Mouse (Mus musculus) neural tube, embryonic 14.5 days (tissue): ENCODE measurements around the gene Edf1. TPM values are rescaled to one million over a fixed set of nuclear protein-coding genes. Genes with fewer than 3 reads are reported as not detected.
A peak's percentile ranks its signal among the peaks of the same experiment; 100 is the strongest.
"Not testable (repeated sequence)": the region's sequence is repeated elsewhere in the genome, so short reads cannot be mapped to it uniquely, and the experiment has no call there.

Experiments
- ATAC-seq: fragments of 200-750 bp; cut with Nextera tagmentation; 2 replicates; pipeline ENCODE4 v1.8.0; 2017; ENCODE audit warnings: low read depth, mild to moderate bottlenecking, moderate TSS enrichment, moderate library complexity
- H3K27ac ChIP-seq: fragments of 300-500 bp; sonication (generic); 2 replicates; pipeline ENCODE4 v1.5.1; 2014; ENCODE audit warnings: low read depth, mild to moderate bottlenecking, control low read depth, low read length, moderate library complexity, mixed read lengths
- H3K27me3 ChIP-seq: fragments of 300-500 bp; sonication (generic); 2 replicates; pipeline ENCODE4 v1.6.1; 2014; ENCODE audit warnings: low read length; ENCODE audit not compliant: control insufficient read depth, insufficient read depth
- H3K36me3 ChIP-seq: fragments of 300-500 bp; sonication (generic); 2 replicates; pipeline ENCODE4 v1.6.1; 2014; ENCODE audit warnings: low read length, mixed read lengths; ENCODE audit not compliant: control insufficient read depth, insufficient read depth
- H3K4me1 ChIP-seq: fragments of 300-500 bp; sonication (generic); 2 replicates; pipeline ENCODE4 v1.6.1; 2014; ENCODE audit warnings: low read length; ENCODE audit not compliant: control insufficient read depth, insufficient read depth
- H3K4me2 ChIP-seq: fragments of 300-500 bp; sonication (generic); 2 replicates; pipeline ENCODE4 v1.6.1; 2014; ENCODE audit warnings: mild to moderate bottlenecking, low read depth, low read length, control low read depth
- H3K4me3 ChIP-seq: fragments of 300-500 bp; sonication (generic); 2 replicates; pipeline ENCODE4 v1.5.1; 2014; ENCODE audit warnings: low read depth, low read length, control low read depth, mixed read lengths
- H3K9ac ChIP-seq: fragments of 300-500 bp; sonication (generic); replicated peaks from 2 replicates; pipeline ENCODE4 v1.6.1; 2014; ENCODE audit warnings: low read depth, mild to moderate bottlenecking, control low read depth, low read length, mixed read lengths
- H3K9me3 ChIP-seq: fragments of 300-500 bp; sonication (generic); 2 replicates; pipeline ENCODE4 v1.6.1; 2016; ENCODE audit warnings: low read length; ENCODE audit not compliant: control insufficient read depth
- WGBS: fragments of 180-500 bp; shearing (Covaris S2); extraction: QIAGEN DNeasy Blood & Tissue Kit; methylation state at CpG from one replicate; pipeline ENCODE4 v1.1.7; 2014; 5-methylcytosine and 5-hydroxymethylcytosine counted together
- polyA plus RNA-seq: library from polyadenylated mRNA; unstranded; fragments of >200 nt; fragmentation: Nextera tagmentation; extraction: Ambion mirVana; gene quantifications from 2 replicates; pipeline ENCODE4 v1.2.1, GENCODE M21; 2014

Gene Edf1
- polyA plus RNA-seq, 1 experiment from 2014 or later: 373 TPM

DNA sequence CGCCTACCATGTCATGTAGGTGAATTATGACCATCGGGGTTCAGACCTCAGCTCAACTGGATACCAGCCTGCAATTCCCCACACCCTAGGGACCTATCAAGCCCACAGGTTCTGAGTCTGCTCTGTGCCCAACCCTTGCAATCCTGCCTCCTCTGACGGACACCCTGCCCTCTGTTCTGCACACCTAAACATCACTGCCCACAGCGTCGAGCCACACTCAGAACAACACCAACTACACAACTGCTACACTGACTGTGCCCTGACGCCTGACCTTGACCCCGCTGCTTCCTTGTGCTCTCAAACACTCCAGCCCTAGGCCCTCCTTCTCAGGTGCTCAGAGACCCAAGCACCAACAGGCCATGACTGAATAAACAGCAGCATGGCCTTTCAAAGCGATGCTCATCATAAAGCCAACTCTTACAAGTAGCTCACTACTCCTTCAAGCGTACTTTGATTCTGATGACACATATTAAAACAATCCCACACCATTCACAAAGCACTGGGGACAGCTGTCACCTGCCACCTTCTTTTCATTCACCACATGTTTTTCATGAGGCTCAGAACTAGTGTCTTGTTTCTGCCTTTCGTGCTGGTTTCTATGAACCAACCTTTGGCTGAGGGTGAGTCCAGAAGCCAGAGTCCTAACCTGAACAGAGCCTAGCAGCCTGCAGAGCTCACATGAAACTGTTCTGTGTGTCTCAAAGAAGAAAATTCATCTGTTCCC is 15.8 kb upstream of the Edf1 start:
- ATAC-seq: no peak
- Histone ChIP-seq H3K9me3 (no peaks in the 10 kb centered on the region), H3K4me2 (no peak overlapping the region), H3K36me3 (no peaks in the 10 kb centered on the region), H3K4me3 (no peak overlapping the region), H3K27me3 (no peaks in the 10 kb centered on the region), H3K9ac (no peak overlapping the region), H3K27ac (no peak overlapping the region), H3K4me1 (0 out of 2 replicates have a peak, but pooled peaks cover 5% of the 10 kb centered on the region)
- 81% methylated on average over 10 of the region's 10 CpGs for WGBS

DNA sequence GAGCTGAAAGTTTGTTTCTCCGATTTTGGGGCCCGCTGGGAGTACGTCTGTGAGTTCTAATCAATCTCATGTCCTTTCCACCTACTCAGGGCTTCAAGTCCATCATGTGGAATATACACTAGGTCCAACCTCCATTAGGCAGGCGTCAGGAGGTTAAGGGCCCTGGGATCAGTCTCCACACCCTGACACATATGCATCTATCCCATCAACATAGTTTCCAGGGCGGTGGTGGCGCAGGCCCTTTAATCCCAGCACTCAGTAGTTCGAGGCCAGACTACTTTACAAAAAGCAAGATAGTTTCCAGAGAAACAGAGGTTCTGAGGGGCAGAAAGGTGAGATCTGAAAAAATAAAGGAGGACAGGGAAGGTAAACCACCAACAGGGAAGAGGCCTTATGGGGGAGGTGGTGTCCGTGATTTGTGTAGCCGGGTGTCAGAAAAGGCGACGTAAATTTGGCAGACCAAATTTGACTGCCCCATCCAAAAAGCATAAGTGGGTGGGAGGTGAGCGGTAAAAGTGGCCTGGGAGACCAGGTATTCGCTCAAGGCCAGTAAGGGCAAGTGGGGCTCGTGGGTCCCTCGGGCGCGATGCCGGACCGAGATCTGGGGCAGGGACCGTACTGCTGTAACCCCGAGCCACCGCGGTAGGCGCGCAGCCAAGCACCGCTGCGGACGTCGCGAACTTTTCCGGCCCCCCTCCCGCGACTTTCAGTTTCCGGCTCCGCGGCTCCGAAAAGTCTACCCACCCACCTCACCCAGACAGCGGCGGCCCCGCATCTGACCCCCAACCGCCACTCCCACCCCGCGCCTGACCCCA is 11.4 kb upstream of the Edf1 start:
- Histone ChIP-seq H3K27ac (no peak overlapping the region), H3K27me3 (no peaks in the 10 kb centered on the region), H3K4me3 (peak overlapping the region; percentile 53), H3K4me2 (peak overlapping the region; percentile 58), H3K9me3 (no peaks in the 10 kb centered on the region), H3K4me1 (0 out of 2 replicates have a peak, but pooled peaks cover 8% of the 10 kb centered on the region), H3K36me3 (no peaks in the 10 kb centered on the region), H3K9ac (peak overlapping the region; percentile 52)
- WGBS: 10% methylated on average over 43 of the region's 43 CpGs
- ATAC-seq: peak; percentile 68

GRCm38 (mm10) chr2:25546811-25547491 is 10.7 kb upstream of the Edf1 start, which contains the start of gene Traf2:
Gene Traf2 (minus strand): TSS chr2:25546940.
- Histone ChIP-seq H3K4me1 (0 out of 2 replicates have a peak, but pooled peaks cover 8% of the 10 kb centered on the region), H3K4me3 (peak within 1 kb of the TSS; percentile 53), H3K4me2 (peak within 1 kb of the TSS; percentile 58), H3K36me3 (no peaks in the 10 kb centered on the region), H3K27me3 (no peaks in the 10 kb centered on the region), H3K9me3 (no peaks in the 10 kb centered on the region), H3K9ac (peak within 1 kb of the TSS; percentile 52), H3K27ac (no peak within 1 kb of the TSS)
- peak; percentile 99 for ATAC-seq
- 4% methylated on average over 48 of the region's 48 CpGs for WGBS

DNA sequence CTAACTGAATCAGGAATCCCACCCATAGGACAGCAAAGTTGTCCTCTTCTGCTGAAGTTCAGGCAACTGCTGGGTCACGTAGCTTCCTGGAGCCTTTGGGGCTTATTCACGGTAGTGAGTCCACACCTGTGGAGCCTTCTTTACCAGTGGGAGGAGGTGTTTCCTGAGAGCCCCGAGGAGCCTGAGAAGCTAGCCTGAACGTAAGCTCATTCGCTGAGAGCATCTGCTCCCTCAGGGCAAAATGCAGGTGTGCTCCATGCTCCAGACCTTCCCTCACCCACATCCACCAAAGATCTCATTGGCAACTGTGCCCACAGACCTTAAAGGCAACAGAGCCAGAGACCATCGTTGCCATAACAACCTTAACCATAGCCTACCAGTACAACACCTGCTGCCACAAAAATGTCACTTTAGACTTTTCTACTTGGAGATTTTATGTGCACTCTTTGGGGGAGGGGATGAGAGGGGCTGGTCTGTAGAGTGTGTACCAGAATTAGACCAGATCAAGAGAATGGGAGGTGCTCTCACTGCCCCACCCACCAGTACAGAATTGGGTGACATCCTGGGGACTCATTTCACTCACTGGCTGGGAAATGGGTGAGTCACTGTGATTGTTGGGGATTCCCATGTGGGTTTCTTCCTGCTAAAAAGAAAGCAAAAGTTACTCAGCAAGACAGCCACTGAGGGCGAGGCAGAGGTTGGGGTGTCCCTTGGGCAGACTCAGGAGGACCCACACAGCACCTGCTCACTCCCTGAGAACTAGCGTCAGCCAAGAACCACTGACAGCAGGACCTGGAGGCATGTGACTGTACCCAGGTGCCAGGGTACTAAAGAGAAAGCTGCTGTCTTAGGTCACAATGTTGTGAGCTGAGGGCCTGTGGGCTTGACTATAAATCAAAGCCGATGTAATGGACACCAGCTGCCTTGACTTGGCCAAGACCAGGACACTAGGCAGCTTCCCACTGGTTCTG is 8.3 kb upstream of the Edf1 start:
- 0 out of 2 replicates have a peak, but pooled peaks cover 8% of the 10 kb centered on the region for H3K4me1 ChIP-seq
- no peak overlapping the region for H3K27ac ChIP-seq
- H3K36me3 ChIP-seq: no peaks in the 10 kb centered on the region
- H3K27me3 ChIP-seq: no peaks in the 10 kb centered on the region
- H3K9me3 ChIP-seq: no peaks in the 10 kb centered on the region
- H3K4me3 ChIP-seq: no peak overlapping the region
- no peak overlapping the region for H3K9ac ChIP-seq
- ATAC-seq: no peak
- WGBS: 77% methylated on average over 9 of the region's 9 CpGs
- H3K4me2 ChIP-seq: no peak overlapping the region

DNA sequence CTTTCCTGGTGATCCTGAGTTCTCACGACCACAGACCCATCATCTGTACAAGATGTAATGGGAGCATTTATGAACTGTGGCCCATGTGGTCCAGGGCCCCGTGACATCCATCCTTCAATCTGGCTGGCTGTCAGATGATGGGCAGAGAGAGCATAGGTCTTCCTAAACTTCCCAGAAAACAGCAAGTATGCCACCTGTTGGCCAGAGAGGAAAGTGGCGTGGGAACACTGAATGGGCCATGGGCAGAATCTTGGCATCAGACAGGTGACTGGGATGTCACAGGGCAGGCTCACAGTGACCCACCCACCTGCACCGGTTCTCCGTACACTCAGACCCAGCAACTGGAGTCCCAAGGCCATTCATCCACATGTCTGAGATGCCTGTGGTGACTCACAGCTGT is 6.5 kb upstream of the Edf1 start:
- H3K27me3 ChIP-seq: no peaks in the 10 kb centered on the region
- H3K4me1 ChIP-seq: 0 out of 2 replicates have a peak, but pooled peaks cover 5% of the 10 kb centered on the region
- no peaks in the 10 kb centered on the region for H3K36me3 ChIP-seq
- no peak overlapping the region for H3K4me3 ChIP-seq
- ATAC-seq: no peak
- WGBS: 41% methylated on average over 5 of the region's 5 CpGs
- no peak overlapping the region for H3K9ac ChIP-seq
- H3K4me2 ChIP-seq: no peak overlapping the region
- H3K27ac ChIP-seq: no peak overlapping the region
- H3K9me3 ChIP-seq: no peaks in the 10 kb centered on the region

- 90% methylated on average over 4 of the region's 4 CpGs for WGBS
- not testable (repeated sequence) for ATAC-seq, H3K4me3 ChIP-seq, H3K4me2 ChIP-seq, H3K9me3 ChIP-seq, H3K36me3 ChIP-seq, H3K9ac ChIP-seq, H3K27ac ChIP-seq, H3K27me3 ChIP-seq
- H3K4me1 ChIP-seq: peaks cover 11% of the 10 kb centered on the region
Measured at GRCm38 (mm10) chr2:25553171-25553786, 4.4 kb upstream of the Edf1 start.

- not testable (repeated sequence) for H3K4me2 ChIP-seq, ATAC-seq, H3K9ac ChIP-seq, H3K4me3 ChIP-seq, H3K27me3 ChIP-seq, H3K27ac ChIP-seq, H3K9me3 ChIP-seq, H3K36me3 ChIP-seq
- H3K4me1 ChIP-seq: peaks cover 22% of the 10 kb centered on the region
- WGBS: 50% methylated on average over 2 of the region's 2 CpGs
Measured at GRCm38 (mm10) chr2:25555479-25555878, 2.2 kb upstream of the Edf1 start.

- Histone ChIP-seq H3K9ac (no peak overlapping the region), H3K4me1 (peaks cover 22% of the 10 kb centered on the region), H3K27ac (no peak overlapping the region), H3K27me3 (no peaks in the 10 kb centered on the region), H3K9me3 (no peaks in the 10 kb centered on the region), H3K4me3 (no peak overlapping the region), H3K36me3 (peaks cover 15% of the 10 kb centered on the region), H3K4me2 (no peak overlapping the region)
- no peak for ATAC-seq
- 59% methylated on average over 1 of the region's 1 CpGs for WGBS
Measured at GRCm38 (mm10) chr2:25556296-25556695, 1.4 kb upstream of the Edf1 start.
